Mouse (Mus musculus) frontal cortex, postnatal 36 days (tissue): ENCODE data around the gene Gdf15.
A peak's percentile ranks its signal among the peaks of the same experiment; 100 is the strongest.

Experiments
- DNase-seq, 2 experiments: peaks; one replicate each; pipeline ENCODE4 v3.0.0; 2022; ENCODE audit warnings: low spot score in 2 of 2

The Gdf15 gene

DNA sequence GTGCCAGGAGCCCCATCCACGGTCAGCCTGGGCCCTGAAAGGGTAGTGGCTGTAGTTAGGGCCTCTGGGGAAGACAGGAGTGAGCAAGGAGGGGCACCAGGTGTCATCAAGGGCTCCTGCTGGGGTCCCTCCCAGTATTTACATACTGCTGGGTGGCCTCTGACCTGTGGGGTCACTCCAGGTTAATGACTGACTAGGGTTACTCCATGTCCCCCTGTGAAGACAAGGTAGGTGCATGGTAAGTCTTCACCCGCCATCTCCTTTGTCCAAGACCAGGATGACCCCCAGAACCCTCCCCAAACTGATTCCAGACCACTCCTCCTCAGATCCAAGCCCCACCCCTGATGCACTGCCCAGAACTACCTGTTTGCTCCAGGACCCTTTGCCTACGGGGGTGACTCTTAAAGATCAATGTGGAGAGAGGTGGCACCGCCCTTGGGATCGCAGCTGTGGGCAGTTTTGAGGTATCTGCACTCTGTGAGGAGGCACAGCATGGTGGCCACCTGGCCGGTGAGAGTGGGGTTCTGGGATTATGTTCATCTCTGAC lies at the start of gene Gdf15:
Gdf15 (minus strand) TSS at position 111 of the 547 bp plus-strand sequence.
- no peak for DNase-seq

DNA sequence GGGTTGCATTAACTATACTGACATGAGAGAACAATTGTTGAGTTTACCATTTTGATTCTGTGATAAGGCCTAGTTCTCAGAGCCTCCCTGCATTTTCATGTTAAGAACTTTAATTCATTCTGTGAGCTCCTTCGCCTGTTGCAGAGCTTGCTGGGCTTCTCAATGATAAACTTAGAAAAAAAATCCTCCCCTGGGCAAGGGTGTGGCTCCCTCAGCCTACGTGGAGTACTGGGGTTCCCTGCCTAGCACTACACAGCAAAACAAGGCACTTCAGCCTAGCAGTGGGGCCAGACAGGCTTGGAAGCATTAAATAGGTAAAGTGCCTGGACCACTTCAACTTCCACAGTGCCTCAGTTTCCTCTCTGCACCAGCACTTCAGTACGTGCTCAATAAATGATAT lies 49.2 kb upstream of the Gdf15 start:
- DNase-seq: no peak

DNA sequence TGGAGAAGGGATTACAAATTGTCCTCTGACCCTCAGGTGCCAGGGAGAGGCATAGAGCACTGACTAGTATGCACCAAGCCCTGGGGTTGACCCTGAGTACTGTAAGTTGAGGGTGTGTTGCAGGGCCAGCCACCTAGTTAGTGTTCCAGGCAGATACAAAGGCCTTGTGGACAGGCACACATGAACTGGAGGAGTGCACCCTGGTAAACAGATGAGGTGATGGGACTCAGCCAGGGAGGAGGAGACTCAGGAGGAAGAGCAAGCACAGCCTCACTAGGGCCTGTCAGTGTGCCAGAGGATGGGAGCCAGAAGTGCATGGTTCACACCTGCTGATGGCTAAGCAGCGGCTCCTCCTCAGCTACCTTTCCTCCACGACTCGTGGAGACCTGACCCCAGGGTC lies 47.8 kb upstream of the Gdf15 start:
- no peak for DNase-seq

DNA sequence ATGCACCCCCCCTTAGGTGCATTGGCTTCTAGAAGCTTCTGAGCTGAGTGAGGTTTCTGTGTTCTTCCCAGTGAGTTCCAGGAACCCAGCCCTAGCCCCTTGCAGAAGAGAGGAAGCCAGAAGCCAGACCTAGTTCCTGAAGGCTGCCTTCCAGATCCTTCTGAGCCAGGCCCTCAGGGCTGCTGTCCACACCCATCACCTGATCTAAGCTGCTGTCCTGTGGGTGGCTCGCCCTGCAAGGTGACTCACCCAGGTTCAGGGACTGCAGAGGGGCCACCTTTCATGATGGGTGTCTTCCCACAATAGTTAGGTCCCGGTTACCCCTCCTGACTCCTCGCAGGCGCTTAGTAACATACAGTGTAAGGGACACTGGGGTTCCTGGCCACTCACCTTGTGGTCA lies 47.1 kb upstream of the Gdf15 start:
- DNase-seq: no peak

DNA sequence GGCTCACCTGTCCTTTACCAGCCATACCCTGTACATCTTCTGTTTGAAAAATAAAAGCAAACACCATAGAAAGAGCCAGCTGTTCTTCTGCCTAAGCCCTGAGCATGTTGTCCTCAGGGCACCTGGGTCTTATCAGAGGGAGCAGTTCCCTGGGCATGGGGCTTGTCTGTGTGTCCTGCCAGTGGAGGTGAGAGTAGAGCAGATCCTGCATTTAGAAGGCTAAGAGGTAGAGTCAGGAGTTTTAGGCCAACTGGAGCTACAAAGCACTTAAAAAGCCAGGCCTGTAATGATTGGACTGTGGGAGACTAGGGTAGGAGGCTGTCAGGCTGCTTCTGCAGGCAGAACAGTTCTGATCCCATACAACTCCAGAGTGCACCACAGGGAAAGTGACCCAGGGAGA lies 46.4 kb upstream of the Gdf15 start:
- no peak for DNase-seq

DNA sequence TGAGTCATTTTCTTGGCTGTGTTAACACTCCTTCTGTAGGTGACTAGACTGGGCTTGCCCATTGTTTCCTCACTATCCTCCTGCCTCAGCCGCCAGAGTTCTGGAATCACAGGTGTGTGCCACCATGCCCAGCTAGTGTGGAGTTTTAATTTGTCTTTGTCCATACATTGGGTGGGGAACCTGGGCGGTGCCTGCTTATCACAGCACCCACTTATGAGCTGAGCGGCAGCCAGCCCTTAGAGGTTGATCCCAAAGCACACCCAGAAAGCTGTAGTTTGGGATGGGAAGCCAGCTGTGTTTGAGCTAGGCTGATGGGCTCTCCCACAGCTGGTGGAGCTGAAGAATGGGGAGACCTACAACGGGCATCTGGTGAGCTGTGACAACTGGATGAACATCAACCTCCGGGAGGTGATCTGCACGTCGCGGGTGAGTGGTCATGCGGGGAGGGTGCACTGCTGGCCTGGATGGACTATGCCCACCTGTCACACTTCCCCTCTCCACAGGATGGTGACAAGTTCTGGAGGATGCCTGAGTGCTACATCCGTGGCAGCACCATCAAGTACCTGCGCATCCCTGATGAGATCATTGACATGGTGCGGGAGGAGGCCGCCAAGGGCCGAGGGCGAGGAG lies 45.3 kb upstream of the Gdf15 start:
- DNase-seq: no peak

DNA sequence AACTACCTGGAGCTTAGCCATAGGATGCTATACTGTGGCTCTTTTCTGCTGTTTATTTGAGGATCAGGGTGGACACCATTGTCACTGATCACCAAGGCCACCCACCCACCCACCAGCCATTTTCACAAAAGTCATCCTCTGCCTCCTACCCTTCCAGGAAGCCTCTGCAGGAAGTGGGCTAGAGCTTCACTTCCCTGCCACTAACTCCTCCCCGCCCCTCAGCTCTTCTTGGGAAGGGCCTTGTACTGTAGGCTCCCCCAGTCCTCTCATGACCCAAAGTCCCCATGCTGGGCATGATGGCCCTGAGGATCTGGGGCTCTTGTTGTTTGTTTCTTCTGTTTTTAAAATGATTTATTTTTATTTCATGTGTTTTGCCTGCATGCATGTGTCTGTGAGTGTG lies 43.1 kb upstream of the Gdf15 start:
- no peak for DNase-seq

DNA sequence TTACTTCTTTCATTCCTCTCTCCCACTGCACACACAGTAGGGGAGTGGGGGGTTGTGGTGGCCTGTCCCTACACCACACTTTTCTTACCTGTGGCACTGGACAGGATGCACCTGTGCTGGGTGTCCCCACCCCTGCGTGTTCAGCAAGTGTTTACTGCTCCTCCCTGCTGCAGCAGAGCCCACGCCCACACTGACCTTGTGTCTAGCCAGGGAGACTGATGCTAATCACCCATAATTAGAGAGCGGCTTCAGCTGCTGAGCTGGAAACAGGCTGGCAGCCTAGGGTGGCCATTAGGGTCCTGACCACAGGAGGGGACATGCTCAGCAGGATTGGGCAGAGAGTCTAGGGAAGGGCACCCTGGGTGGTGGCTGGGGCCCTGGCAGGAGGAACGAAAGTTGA lies 42.5 kb upstream of the Gdf15 start:
- DNase-seq: no peak

DNA sequence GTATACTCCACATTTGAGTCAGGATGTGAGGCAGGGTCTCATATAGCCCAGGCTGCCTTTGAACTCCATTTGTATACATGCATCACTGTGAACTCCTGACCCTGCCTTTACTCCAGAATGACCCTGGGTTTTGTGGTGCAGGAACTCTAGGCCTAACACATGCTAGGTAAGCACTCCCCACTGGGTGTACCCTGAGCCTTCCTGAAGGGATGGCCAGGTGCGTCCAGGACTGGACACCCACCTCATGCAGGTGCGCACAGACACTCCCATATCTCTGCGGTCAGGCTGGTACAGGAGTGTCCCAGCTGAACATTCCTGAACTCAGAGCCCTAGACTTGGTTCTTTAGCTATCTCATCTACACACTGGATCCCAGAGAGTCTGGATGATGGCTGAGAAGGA lies 41.9 kb upstream of the Gdf15 start:
- DNase-seq: no peak

DNA sequence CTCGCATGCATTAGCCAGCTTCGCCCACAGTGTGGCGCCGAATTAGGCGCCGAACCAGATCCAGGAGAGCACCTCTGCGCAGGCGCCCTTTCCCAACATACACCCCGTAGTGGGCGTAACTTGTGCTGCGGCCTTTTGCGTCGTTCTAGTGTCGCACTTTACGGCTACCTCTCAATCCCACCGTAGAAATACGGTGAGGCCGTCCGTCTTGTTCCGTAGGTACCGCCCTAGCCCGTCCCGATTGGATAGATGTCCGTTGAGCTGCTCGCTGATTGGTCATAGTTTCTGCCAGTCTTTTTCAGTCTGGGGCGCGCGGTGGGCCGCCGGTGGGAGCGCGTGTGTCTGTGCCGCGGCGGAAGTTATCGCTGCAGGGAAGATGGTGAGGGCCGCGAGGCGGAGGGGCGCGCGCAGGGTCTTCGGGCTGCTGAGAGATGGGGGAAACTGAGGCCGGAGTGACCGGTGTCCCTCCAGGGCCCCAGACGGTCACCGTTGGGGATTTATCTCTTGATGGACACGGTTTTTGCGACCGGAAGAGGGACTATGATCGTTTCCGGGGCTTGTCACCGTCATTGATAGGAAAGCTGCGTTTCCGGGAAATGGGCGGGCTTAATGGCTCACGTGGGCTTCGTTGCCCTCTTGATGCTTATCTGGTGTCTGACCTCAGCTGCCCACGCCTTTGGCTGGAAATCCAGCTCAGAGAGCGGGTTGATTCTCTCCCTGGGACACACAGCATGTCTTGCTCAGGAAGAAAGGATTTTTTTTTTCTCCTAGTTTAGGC lies 41.0 kb upstream of the Gdf15 start, which contains the start of gene Lsm4:
Lsm4 (plus strand) TSS at position 170 of the 778 bp plus-strand sequence.
- DNase-seq: peak; percentile 99

DNA sequence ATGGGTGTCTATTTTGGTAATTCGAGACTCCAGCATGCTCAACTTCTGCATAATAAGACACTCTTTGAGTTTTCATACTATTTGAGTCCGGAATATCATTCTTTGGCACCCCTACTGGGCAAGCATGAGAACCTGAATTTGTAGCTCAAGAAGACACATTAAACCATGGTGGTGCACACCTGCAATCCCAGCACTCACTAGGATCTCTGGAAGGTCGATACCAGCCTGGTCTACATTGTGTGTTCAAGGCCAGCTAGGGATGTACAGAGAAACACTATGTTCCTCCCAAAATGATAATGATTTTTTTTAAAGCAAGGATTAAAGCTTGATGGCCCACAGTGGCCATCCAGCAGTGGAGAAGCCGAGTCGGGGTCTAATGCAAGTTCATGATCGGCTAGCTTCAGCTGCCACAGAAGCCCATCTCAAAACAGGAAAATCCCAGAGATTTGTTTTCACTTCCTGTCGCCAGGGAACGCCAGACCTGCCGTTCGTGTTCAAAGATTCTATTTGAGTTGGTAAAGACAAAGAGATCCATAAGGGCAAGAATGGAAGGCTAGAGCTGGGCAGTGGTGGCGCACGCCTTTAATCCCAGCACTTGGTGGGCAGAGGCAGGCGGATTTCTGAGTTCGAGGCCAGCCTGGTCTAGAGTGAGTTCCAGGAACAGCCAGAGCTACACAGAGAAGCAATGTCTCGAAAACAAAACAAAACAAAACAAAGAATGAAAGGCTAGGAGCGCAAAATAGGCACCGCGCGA lies 40.2 kb upstream of the Gdf15 start:
- DNase-seq: no peak

DNA sequence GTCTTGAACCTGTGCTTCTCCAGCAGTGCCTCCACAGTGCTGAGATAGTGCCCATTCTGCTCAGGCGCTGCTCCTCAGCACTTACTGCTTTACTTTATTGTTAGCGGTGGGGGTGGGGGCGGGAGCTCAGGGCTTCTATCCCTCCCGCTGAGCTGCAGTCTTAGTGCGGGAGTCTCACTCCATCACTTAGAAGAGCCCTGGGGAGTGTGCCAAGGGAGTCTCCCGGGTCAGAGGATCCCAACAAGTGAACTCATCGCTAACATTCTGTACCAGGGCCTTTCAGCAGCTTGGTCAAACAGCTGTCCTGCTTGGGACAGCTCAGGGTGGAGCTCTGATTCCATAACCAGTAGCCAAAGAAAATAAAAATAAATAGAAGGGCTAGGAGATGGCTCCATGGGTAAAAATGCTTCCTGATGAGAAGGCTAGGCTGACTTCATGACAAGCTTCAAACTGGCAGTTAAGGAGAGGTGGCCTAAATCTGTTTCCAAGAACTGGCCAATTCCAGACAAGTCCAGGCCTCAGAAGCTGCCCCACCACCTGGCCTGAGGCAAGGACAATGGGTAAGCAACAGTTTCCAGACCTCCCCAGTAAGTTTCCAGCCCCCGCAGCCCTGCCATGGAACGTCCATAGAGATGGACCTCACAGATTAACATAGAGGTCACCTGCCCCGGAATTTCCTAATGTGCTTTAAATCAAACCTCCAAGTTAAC lies 39.5 kb upstream of the Gdf15 start:
- DNase-seq: no peak

DNA sequence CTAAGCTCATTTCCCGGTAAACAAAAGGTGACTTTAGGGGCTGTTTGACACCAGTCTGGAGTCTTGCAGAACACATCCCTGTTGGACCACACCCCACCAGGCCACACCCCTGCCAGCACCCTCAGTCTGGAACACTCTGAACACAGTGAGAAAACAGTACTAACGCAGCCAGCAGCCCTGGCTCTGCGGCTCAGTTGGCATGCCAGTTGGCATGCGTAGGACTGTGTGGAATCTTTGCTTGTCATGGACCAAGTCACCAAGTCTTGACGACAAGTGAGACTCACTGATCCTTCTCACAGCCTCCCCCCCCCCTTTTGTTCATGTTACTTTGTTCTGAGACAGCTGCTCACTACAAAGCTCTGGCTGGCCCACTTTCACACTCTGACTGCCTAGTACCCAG lies 34.8 kb upstream of the Gdf15 start:
- DNase-seq: peak; percentile 55 to 62

DNA sequence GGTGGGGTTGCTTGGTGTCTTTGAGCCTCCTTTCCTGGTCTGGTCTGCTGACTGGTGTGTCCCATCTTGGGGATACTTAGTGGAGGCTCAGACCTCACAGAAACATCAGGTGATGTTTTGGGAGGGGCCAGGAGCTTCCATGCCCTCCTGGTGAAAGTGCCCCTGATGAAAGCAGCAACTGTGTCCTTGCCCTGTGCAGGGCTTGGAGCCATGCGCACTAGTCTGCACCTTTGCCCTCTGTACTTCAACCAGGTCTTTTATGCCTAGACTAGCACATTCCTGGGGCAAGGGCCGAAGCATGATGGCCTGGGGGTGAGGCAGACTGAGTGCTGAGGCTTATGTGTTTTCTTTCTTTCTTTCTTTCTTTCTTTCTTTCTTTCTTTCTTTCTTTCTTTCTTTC lies 33.3 kb upstream of the Gdf15 start:
- no peak for DNase-seq

DNA sequence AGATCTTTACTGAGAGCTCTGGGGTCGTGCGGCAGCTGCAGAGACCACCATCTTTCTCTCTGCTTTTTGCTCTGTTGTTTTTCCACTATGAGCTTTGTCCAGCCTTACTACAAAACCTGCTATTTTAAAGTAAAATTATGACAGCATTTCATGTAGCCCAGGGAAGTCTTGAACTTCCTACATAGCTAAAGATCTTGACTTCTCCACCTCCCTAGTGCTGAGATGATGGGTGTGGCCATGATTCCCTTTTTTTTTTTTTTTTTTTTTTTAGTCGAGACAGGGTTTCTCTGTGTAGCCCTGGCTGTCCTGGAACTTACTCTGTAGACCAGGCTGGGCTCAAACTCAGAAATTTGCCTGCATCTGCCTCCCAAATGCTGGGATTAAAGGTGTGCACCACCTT lies 32.4 kb upstream of the Gdf15 start:
- no peak for DNase-seq

DNA sequence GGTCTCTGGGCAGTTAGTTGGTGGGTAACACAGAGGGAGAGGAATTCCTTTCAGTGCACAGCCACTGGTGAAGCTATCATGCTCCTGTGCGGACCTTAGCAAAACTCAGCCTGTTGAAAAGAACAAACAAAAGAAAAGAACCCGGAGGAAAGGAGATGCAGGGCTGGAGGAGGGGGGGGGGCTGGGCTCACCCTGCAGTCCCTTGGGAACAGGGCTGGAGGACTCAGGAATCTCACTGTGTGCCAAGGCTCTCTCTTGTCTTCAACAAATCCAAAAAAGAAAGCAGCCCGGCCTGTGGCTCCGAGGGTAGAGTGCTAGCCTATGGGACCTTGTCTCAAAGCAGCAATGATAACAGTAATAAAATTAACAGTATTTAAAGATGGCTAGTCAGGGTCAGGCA lies 31.4 kb upstream of the Gdf15 start:
- DNase-seq: no peak

DNA sequence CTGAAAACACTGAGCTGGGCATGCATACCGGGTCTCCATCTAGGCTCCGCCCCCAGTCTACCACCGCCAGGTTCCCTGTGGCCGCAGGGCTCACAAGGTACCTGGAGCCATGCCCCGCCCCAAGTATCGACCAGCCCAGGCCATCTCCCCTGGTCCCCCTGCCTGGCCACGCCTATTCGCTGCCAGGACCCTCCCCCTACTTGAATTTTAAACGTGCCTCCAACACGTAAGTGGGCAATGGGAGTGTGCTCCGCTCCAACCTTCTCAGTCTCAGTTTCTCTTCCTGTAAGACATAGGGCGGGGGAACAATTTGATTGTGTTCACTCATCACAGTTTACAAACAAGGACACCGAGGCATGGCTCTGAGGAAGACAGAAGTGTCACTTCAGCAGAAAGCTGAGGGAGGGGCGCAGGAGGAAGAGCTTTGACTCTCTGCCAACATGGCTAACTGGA lies 28.0 kb upstream of the Gdf15 start, which contains the start of gene Pgpep1:
Pgpep1 (minus strand) TSS at position 116 of the 453 bp plus-strand sequence.
- DNase-seq: no peak

DNA sequence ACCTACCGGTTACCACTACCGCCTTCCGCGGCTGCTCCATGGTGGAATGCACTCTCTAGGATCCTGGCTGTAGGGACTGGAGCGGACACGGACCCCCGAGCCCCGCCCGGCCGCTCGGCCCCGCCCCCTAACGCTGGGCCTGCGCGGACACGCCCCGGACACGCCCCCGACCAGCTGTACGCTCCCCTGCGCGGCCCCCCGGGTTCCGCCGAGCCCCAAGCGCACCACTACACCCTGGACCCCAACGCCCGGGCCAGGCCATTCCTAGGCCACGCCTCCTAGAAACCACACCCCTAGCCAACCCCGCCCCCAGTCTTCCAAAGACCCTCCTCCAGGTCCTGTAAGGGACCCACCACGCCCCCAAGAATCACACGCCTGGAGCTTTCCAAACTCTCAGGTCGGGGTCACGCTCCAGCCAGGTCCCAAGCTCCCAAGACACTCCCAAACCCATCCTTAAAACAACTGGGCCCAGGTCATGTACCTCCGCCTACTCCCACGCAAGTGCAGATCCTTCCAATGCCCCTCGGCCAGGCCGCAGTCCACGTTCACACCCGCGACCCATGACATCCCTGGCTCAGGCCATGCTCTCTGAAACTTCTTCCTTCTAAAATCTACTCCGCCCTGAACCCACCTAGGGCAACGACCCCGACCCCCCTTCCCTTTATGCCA lies 27.5 kb upstream of the Gdf15 start:
- peak; percentile 68 for DNase-seq

DNA sequence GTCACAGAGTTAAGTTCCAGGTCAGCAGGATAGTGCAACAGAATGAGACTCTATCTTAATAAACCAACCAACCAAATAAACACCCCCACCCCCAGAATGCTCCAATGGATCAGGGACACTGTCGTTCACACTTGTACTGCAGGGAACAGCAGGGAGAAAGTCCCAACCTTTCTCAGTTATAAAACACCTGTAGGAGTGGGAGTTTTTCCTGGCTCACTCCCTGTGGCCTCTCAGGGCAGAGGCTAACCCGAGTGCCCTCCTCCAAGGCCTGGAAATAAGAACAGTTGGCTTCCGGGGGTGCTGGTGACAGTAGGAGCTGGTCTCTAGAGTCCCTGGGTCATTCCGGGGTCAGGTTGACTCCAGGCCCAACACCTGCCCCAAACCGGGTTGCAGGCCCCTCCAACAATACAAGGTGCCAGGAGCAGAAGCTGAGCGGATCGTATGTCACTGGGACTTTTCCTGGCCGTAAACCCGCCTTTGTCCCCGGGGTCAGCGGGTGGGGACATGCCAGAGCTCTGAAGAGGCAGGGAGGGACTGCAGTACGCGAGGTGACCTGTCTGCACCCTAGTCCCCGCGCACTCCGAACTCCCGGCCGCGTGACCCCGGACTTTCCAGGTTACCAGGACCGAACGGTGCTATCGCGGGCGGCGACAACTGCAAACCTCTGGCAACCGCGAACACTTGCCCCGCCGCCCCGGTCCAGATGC lies 26.8 kb upstream of the Gdf15 start:
- no peak for DNase-seq

DNA sequence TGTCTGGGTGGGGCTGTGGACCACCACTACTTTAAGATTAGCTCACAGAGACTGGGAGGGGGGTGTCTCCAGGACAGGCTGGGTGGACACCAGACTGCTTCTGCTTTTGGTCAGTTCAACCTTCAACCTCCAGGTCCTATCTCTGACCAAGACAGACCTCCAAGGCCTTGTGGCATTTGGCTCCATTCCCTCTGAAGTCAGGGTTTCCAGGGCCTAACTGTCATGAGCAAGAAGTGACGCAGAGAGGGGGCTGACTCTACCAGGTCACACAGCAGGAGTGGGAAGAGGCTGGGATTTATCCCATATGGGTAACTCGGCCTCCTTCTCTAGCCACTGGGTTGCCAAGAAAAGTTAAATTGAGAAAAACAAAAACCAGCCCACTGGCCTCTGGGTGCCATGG lies 25.5 kb upstream of the Gdf15 start:
- no peak for DNase-seq
